Mouse (Mus musculus): ENCODE measurements around the gene Itgb5. TPM values are rescaled to one million over a fixed set of nuclear protein-coding genes. Genes with fewer than 3 reads are reported as not detected.

The Itgb5 gene
- polyA plus RNA-seq, 1 experiment from 2014 or later: 21.7 TPM

GRCm38 (mm10) chr16:33903664-33904441 lies 74.4 kb downstream of the Itgb5 start:
- no peak for ATAC-seq (ENCODE audit: low FRiP score)
- no peak overlapping the region for H3K27ac ChIP-seq (ENCODE audit: low read depth, low read length)
- no peak overlapping the region for H3K9ac ChIP-seq (ENCODE audit: low read depth, low read length)
- no peaks in the 10 kb centered on the region for H3K9me3 ChIP-seq (ENCODE audit: control insufficient read depth, low read length)
- 58% methylated on average over 11 of the region's 11 CpGs for WGBS
- H3K4me3 ChIP-seq (ENCODE audit: low read depth, low read length): no peak overlapping the region
- DNase-seq (ENCODE audit: low spot score): peak; percentile 58
- no peaks in the 10 kb centered on the region; the same call in 1 of the 2 replicates for H3K4me1 ChIP-seq (replicated peaks; ENCODE audit: control insufficient read depth, insufficient read depth, low read length)
- H3K27me3 ChIP-seq (ENCODE audit: control insufficient read depth, insufficient read depth, low read length): no peaks in the 10 kb centered on the region
- no peaks in the 10 kb centered on the region for H3K36me3 ChIP-seq (ENCODE audit: control insufficient read depth, insufficient read depth, low read length)
- no peak overlapping the region for H3K4me2 ChIP-seq (replicated peaks; ENCODE audit: low read depth, low read length)

- H3K9me3 ChIP-seq (ENCODE audit: control insufficient read depth, low read length): no peaks in the 10 kb centered on the region
- no peaks in the 10 kb centered on the region for H3K36me3 ChIP-seq (ENCODE audit: control insufficient read depth, insufficient read depth, low read length)
- DNase-seq (ENCODE audit: low spot score) (no peak), ATAC-seq (ENCODE audit: low FRiP score) (no peak)
- 78% methylated on average over 5 of the region's 5 CpGs for WGBS
- no peak overlapping the region for H3K4me3 ChIP-seq (ENCODE audit: low read depth, low read length)
- H3K4me1 ChIP-seq (replicated peaks; ENCODE audit: control insufficient read depth, insufficient read depth, low read length): no peaks in the 10 kb centered on the region; the same call in 1 of the 2 replicates
- H3K9ac ChIP-seq (ENCODE audit: low read depth, low read length): no peak overlapping the region
- H3K4me2 ChIP-seq (replicated peaks; ENCODE audit: low read depth, low read length): no peak overlapping the region
- H3K27me3 ChIP-seq (ENCODE audit: control insufficient read depth, insufficient read depth, low read length): no peaks in the 10 kb centered on the region
- H3K27ac ChIP-seq (ENCODE audit: low read depth, low read length): peak overlapping the region; percentile 17; the same call in 1 of the 2 replicates
Observed at GRCm38 (mm10) chr16:33904553-33904952, 75.1 kb downstream of the Itgb5 start.

- ATAC-seq (ENCODE audit: low FRiP score) (no peak), DNase-seq (ENCODE audit: low spot score) (no peak)
- no peak overlapping the region for H3K4me3 ChIP-seq (ENCODE audit: low read depth, low read length)
- H3K27ac ChIP-seq (ENCODE audit: low read depth, low read length): no peak overlapping the region
- no peak overlapping the region for H3K4me2 ChIP-seq (replicated peaks; ENCODE audit: low read depth, low read length)
- no peaks in the 10 kb centered on the region; the same call in 1 of the 2 replicates for H3K4me1 ChIP-seq (replicated peaks; ENCODE audit: control insufficient read depth, insufficient read depth, low read length)
- no peaks in the 10 kb centered on the region for H3K36me3 ChIP-seq (ENCODE audit: control insufficient read depth, insufficient read depth, low read length)
- no peak overlapping the region for H3K9ac ChIP-seq (ENCODE audit: low read depth, low read length)
- no peaks in the 10 kb centered on the region for H3K9me3 ChIP-seq (ENCODE audit: control insufficient read depth, low read length)
- 49% methylated on average over 4 of the region's 4 CpGs for WGBS
- H3K27me3 ChIP-seq (ENCODE audit: control insufficient read depth, insufficient read depth, low read length): no peaks in the 10 kb centered on the region
Observed at GRCm38 (mm10) chr16:33908239-33908638, 78.8 kb downstream of the Itgb5 start.

- Histone ChIP-seq H3K9me3 (ENCODE audit: control insufficient read depth, low read length) (no peaks in the 10 kb centered on the region), H3K36me3 (ENCODE audit: control insufficient read depth, insufficient read depth, low read length) (no peaks in the 10 kb centered on the region), H3K4me3 (ENCODE audit: low read depth, low read length) (no peak overlapping the region), H3K4me2 (replicated peaks; ENCODE audit: low read depth, low read length) (no peak overlapping the region), H3K9ac (ENCODE audit: low read depth, low read length) (no peak overlapping the region), H3K4me1 (replicated peaks; ENCODE audit: control insufficient read depth, insufficient read depth, low read length) (no peaks in the 10 kb centered on the region), H3K27ac (ENCODE audit: low read depth, low read length) (no peak overlapping the region), H3K27me3 (ENCODE audit: control insufficient read depth, insufficient read depth, low read length) (no peaks in the 10 kb centered on the region)
- ATAC-seq (ENCODE audit: low FRiP score) (no peak), DNase-seq (ENCODE audit: low spot score) (no peak)
- WGBS: 78% methylated on average over 4 of the region's 4 CpGs
Observed at GRCm38 (mm10) chr16:33914997-33915396, 85.5 kb downstream of the Itgb5 start.

GRCm38 (mm10) chr16:33916473-33917251 lies 87.2 kb downstream of the Itgb5 start:
- ATAC-seq (ENCODE audit: low FRiP score) (no peak), DNase-seq (ENCODE audit: low spot score) (no peak)
- Histone ChIP-seq H3K9ac (ENCODE audit: low read depth, low read length) (no peak overlapping the region), H3K27ac (ENCODE audit: low read depth, low read length) (no peak overlapping the region), H3K36me3 (ENCODE audit: control insufficient read depth, insufficient read depth, low read length) (no peaks in the 10 kb centered on the region), H3K4me1 (replicated peaks; ENCODE audit: control insufficient read depth, insufficient read depth, low read length) (no peaks in the 10 kb centered on the region), H3K4me3 (ENCODE audit: low read depth, low read length) (no peak overlapping the region), H3K4me2 (replicated peaks; ENCODE audit: low read depth, low read length) (no peak overlapping the region), H3K9me3 (ENCODE audit: control insufficient read depth, low read length) (no peaks in the 10 kb centered on the region), H3K27me3 (ENCODE audit: control insufficient read depth, insufficient read depth, low read length) (no peaks in the 10 kb centered on the region)
- 77% methylated on average over 12 of the region's 12 CpGs for WGBS

- H3K4me1 ChIP-seq (replicated peaks; ENCODE audit: control insufficient read depth, insufficient read depth, low read length): no peaks in the 10 kb centered on the region
- no peak overlapping the region for H3K9ac ChIP-seq (ENCODE audit: low read depth, low read length)
- H3K27ac ChIP-seq (ENCODE audit: low read depth, low read length): no peak overlapping the region
- H3K27me3 ChIP-seq (ENCODE audit: control insufficient read depth, insufficient read depth, low read length): no peaks in the 10 kb centered on the region
- no peak overlapping the region for H3K4me3 ChIP-seq (ENCODE audit: low read depth, low read length)
- 67% methylated on average over 5 of the region's 5 CpGs for WGBS
- DNase-seq (ENCODE audit: low spot score) (no peak), ATAC-seq (ENCODE audit: low FRiP score) (no peak)
- H3K36me3 ChIP-seq (ENCODE audit: control insufficient read depth, insufficient read depth, low read length): no peaks in the 10 kb centered on the region
- no peak overlapping the region for H3K4me2 ChIP-seq (replicated peaks; ENCODE audit: low read depth, low read length)
- H3K9me3 ChIP-seq (ENCODE audit: control insufficient read depth, low read length): no peaks in the 10 kb centered on the region
Observed at GRCm38 (mm10) chr16:33917390-33917789, 87.9 kb downstream of the Itgb5 start.

GRCm38 (mm10) chr16:33917926-33918325 lies 88.5 kb downstream of the Itgb5 start:
- no peaks in the 10 kb centered on the region for H3K27me3 ChIP-seq (ENCODE audit: control insufficient read depth, insufficient read depth, low read length)
- H3K9me3 ChIP-seq (ENCODE audit: control insufficient read depth, low read length): no peaks in the 10 kb centered on the region
- H3K27ac ChIP-seq (ENCODE audit: low read depth, low read length): no peak overlapping the region
- no peak overlapping the region for H3K9ac ChIP-seq (ENCODE audit: low read depth, low read length)
- H3K36me3 ChIP-seq (ENCODE audit: control insufficient read depth, insufficient read depth, low read length): no peaks in the 10 kb centered on the region
- H3K4me3 ChIP-seq (ENCODE audit: low read depth, low read length): no peak overlapping the region
- no peak for ATAC-seq (ENCODE audit: low FRiP score)
- H3K4me2 ChIP-seq (replicated peaks; ENCODE audit: low read depth, low read length): no peak overlapping the region
- 86% methylated on average over 5 of the region's 5 CpGs for WGBS
- DNase-seq (ENCODE audit: low spot score): no peak
- H3K4me1 ChIP-seq (replicated peaks; ENCODE audit: control insufficient read depth, insufficient read depth, low read length): no peaks in the 10 kb centered on the region

GRCm38 (mm10) chr16:33921514-33921913 lies 92.0 kb downstream of the Itgb5 start:
- Histone ChIP-seq H3K27ac (ENCODE audit: low read depth, low read length) (no peak overlapping the region), H3K36me3 (ENCODE audit: control insufficient read depth, insufficient read depth, low read length) (no peaks in the 10 kb centered on the region), H3K4me3 (ENCODE audit: low read depth, low read length) (no peak overlapping the region), H3K9ac (ENCODE audit: low read depth, low read length) (no peak overlapping the region), H3K4me1 (replicated peaks; ENCODE audit: control insufficient read depth, insufficient read depth, low read length) (no peaks in the 10 kb centered on the region), H3K9me3 (ENCODE audit: control insufficient read depth, low read length) (no peaks in the 10 kb centered on the region), H3K27me3 (ENCODE audit: control insufficient read depth, insufficient read depth, low read length) (no peaks in the 10 kb centered on the region), H3K4me2 (replicated peaks; ENCODE audit: low read depth, low read length) (no peak overlapping the region)
- no peak for ATAC-seq (ENCODE audit: low FRiP score)
- WGBS: 80% methylated on average over 5 of the region's 5 CpGs
- DNase-seq (ENCODE audit: low spot score): no peak

All from hindbrain, embryonic 11.5 days (tissue).